Mouse (Mus musculus) liver, postnatal 0 days (tissue): Measurements from ENCODE around the gene Uba5.

Experiments
- CTCF ChIP-seq: sonication (generic); IDR thresholded peaks from 2 replicates; pipeline ENCODE4 v1.5.1; 2016; ENCODE audit warnings: antibody characterized with exemption, low read depth
- EP300 ChIP-seq: IDR thresholded peaks from 2 replicates; pipeline ENCODE4 v1.6.1; 2016; ENCODE audit warnings: antibody characterized with exemption, low read depth, mild to moderate bottlenecking

- TF ChIP-seq CTCF (no peak), EP300 (peak; percentile 13; the same call in 1 of the 2 replicates)
Measured at GRCm38 (mm10) chr9:104064571-104064970, 1.6 kb upstream of the Uba5 start.
